Mouse (Mus musculus) liver, postnatal 0 days (tissue): ENCODE measurements around the gene Hmgcl.

ENCODE experiments used
- CTCF ChIP-seq: sonication (generic); IDR thresholded peaks from 2 replicates; pipeline ENCODE4 v1.5.1; 2016; ENCODE audit warnings: antibody characterized with exemption, low read depth
- EP300 ChIP-seq: IDR thresholded peaks from 2 replicates; pipeline ENCODE4 v1.6.1; 2016; ENCODE audit warnings: antibody characterized with exemption, low read depth, mild to moderate bottlenecking

- TF ChIP-seq CTCF (no peak), EP300 (no peak)
These were observed 15.5 kb downstream of the Hmgcl start for GRCm38 (mm10) chr4:135961709-135962108.
